Mouse (Mus musculus) limb, embryonic 11.5 days (tissue): ENCODE data around the gene Hbb-bs. TPM values are rescaled to one million over a fixed set of nuclear protein-coding genes. Genes with fewer than 3 reads are reported as not detected.

ENCODE experiments used
- ATAC-seq: fragments of 200-750 bp; cut with Nextera tagmentation; 2 replicates; pipeline ENCODE4 v1.8.0; 2017; ENCODE audit warnings: low read depth; ENCODE audit not compliant: insufficient number of reproducible peaks, low FRiP score, low TSS enrichment
- DNase-seq: peaks from one replicate; pipeline ENCODE4 v3.0.0-alpha.2; 2015; ENCODE audit warnings: low spot score
- H3K27ac ChIP-seq: fragments of 300-500 bp; sonication (generic); replicated peaks from 2 replicates; pipeline ENCODE4 v1.5.1; 2014; ENCODE audit warnings: low read depth, mild to moderate bottlenecking, low read length
- H3K27me3 ChIP-seq: fragments of 300-500 bp; sonication (generic); 2 replicates; pipeline ENCODE4 v1.6.1; 2014; ENCODE audit warnings: mild to moderate bottlenecking, low read length, mixed read lengths; ENCODE audit not compliant: control insufficient read depth, insufficient read depth
- H3K36me3 ChIP-seq: fragments of 300-500 bp; sonication (generic); 2 replicates; pipeline ENCODE4 v1.6.1; 2014; ENCODE audit warnings: mild to moderate bottlenecking, low read length, moderate library complexity, mixed read lengths; ENCODE audit not compliant: control insufficient read depth, insufficient read depth
- H3K4me1 ChIP-seq: fragments of 300-500 bp; sonication (generic); 2 replicates; pipeline ENCODE4 v1.6.1; 2014; ENCODE audit warnings: low read length, mixed read lengths; ENCODE audit not compliant: control insufficient read depth, insufficient read depth
- H3K4me2 ChIP-seq: fragments of 300-500 bp; sonication (generic); 2 replicates; pipeline ENCODE4 v1.6.1; 2014; ENCODE audit warnings: low read depth, mild to moderate bottlenecking, moderate library complexity; ENCODE audit not compliant: severe bottlenecking
- H3K4me3 ChIP-seq: fragments of 300-500 bp; sonication (generic); 2 replicates; pipeline ENCODE4 v1.5.1; 2014; ENCODE audit warnings: low read depth, low read length
- H3K9ac ChIP-seq: fragments of 300-500 bp; sonication (generic); 2 replicates; pipeline ENCODE4 v1.6.1; 2014; ENCODE audit warnings: mild to moderate bottlenecking, low read length
- H3K9me3 ChIP-seq: fragments of 300-500 bp; sonication (generic); 2 replicates; pipeline ENCODE4 v1.6.1; 2016; ENCODE audit warnings: low read length; ENCODE audit not compliant: control insufficient read depth
- WGBS: fragments of 180-500 bp; shearing (Covaris S2); extraction: QIAGEN DNeasy Blood & Tissue Kit; methylation state at CpG from one replicate; pipeline ENCODE4 v1.1.7; 2014; 5-methylcytosine and 5-hydroxymethylcytosine counted together
- polyA plus RNA-seq: library from polyadenylated mRNA; unstranded; fragments of >200 nt; fragmentation: Nextera tagmentation; extraction: Ambion mirVana; gene quantifications from 2 replicates; pipeline ENCODE4 v1.2.1, GENCODE M21; 2014

The Hbb-bs gene
- 156 and 207 TPM in 2 replicates for polyA plus RNA-seq

- 99% methylated on average over 4 of the region's 4 CpGs for WGBS
- Histone ChIP-seq H3K4me2 (no peak within 1 kb of the TSS), H3K27ac (no peak within 1 kb of the TSS), H3K4me3 (no peak within 1 kb of the TSS), H3K36me3 (no peaks in the 10 kb centered on the region), H3K4me1 (no peaks in the 10 kb centered on the region), H3K27me3 (no peaks in the 10 kb centered on the region), H3K9ac (no peak within 1 kb of the TSS), H3K9me3 (no peaks in the 10 kb centered on the region)
- ATAC-seq (no peak), DNase-seq (no peak)
Measured at GRCm38 (mm10) chr7:103827808-103828207, at the start of gene Hbb-bs. Gene Hbb-bs (minus strand): TSS chr7:103828096.

- ATAC-seq (no peak), DNase-seq (no peak)
- Histone ChIP-seq H3K36me3 (no peaks in the 10 kb centered on the region), H3K4me3 (no peak overlapping the region), H3K9ac (no peak overlapping the region), H3K27me3 (no peaks in the 10 kb centered on the region), H3K27ac (no peak overlapping the region), H3K9me3 (no peaks in the 10 kb centered on the region), H3K4me2 (no peak overlapping the region), H3K4me1 (no peaks in the 10 kb centered on the region)
- WGBS: 88% methylated on average over 2 of the region's 2 CpGs
Measured at GRCm38 (mm10) chr7:103877093-103877492, 49.2 kb upstream of the Hbb-bs start.

GRCm38 (mm10) chr7:103874451-103874850 lies 46.6 kb upstream of the Hbb-bs start:
- no peak overlapping the region for H3K9ac ChIP-seq
- H3K4me2 ChIP-seq: no peak overlapping the region
- DNase-seq: no peak
- ATAC-seq: no peak
- no peaks in the 10 kb centered on the region for H3K9me3 ChIP-seq
- no peaks in the 10 kb centered on the region for H3K36me3 ChIP-seq
- H3K4me1 ChIP-seq: no peaks in the 10 kb centered on the region
- H3K27ac ChIP-seq: no peak overlapping the region
- no peak overlapping the region for H3K4me3 ChIP-seq
- no peaks in the 10 kb centered on the region for H3K27me3 ChIP-seq
- WGBS: 46% methylated on average over 5 of the region's 5 CpGs

- ATAC-seq (no peak), DNase-seq (no peak)
- no peaks in the 10 kb centered on the region for H3K4me1 ChIP-seq
- H3K36me3 ChIP-seq: no peaks in the 10 kb centered on the region
- 15% methylated on average over 1 of the region's 1 CpGs for WGBS
- H3K27me3 ChIP-seq: no peaks in the 10 kb centered on the region
- no peaks in the 10 kb centered on the region for H3K9me3 ChIP-seq
- no peak overlapping the region for H3K4me3 ChIP-seq
- H3K9ac ChIP-seq: no peak overlapping the region
- no peak overlapping the region for H3K27ac ChIP-seq
- no peak overlapping the region for H3K4me2 ChIP-seq
Measured at GRCm38 (mm10) chr7:103873064-103873463, 45.2 kb upstream of the Hbb-bs start.

- ATAC-seq: 0 out of 2 replicates have a peak, but pooled peaks have one; percentile 31
- Histone ChIP-seq H3K27ac (no peak overlapping the region), H3K4me1 (no peaks in the 10 kb centered on the region), H3K9ac (no peak overlapping the region), H3K4me3 (no peak overlapping the region), H3K4me2 (no peak overlapping the region), H3K36me3 (no peaks in the 10 kb centered on the region), H3K27me3 (no peaks in the 10 kb centered on the region), H3K9me3 (no peaks in the 10 kb centered on the region)
- no peak for DNase-seq
Measured at GRCm38 (mm10) chr7:103870667-103871066, 42.8 kb upstream of the Hbb-bs start.

GRCm38 (mm10) chr7:103865716-103866115 lies 37.8 kb upstream of the Hbb-bs start:
- Histone ChIP-seq H3K27me3 (no peaks in the 10 kb centered on the region), H3K36me3 (no peaks in the 10 kb centered on the region), H3K4me1 (no peaks in the 10 kb centered on the region), H3K4me2 (no peak overlapping the region), H3K9ac (no peak overlapping the region), H3K4me3 (no peak overlapping the region), H3K27ac (no peak overlapping the region), H3K9me3 (no peaks in the 10 kb centered on the region)
- no peak for ATAC-seq
- DNase-seq: no peak

GRCm38 (mm10) chr7:103861531-103861930 lies 33.6 kb upstream of the Hbb-bs start:
- H3K9ac ChIP-seq: no peak overlapping the region
- H3K4me2 ChIP-seq: no peak overlapping the region
- no peaks in the 10 kb centered on the region for H3K9me3 ChIP-seq
- no peak for DNase-seq
- no peak overlapping the region for H3K4me3 ChIP-seq
- H3K4me1 ChIP-seq: no peaks in the 10 kb centered on the region
- 92% methylated on average over 3 of the region's 3 CpGs for WGBS
- ATAC-seq: no peak
- H3K27me3 ChIP-seq: no peaks in the 10 kb centered on the region
- no peaks in the 10 kb centered on the region for H3K36me3 ChIP-seq
- no peak overlapping the region for H3K27ac ChIP-seq

GRCm38 (mm10) chr7:103860855-103861254 lies 33.0 kb upstream of the Hbb-bs start:
- no peaks in the 10 kb centered on the region for H3K36me3 ChIP-seq
- no peaks in the 10 kb centered on the region for H3K4me1 ChIP-seq
- H3K4me3 ChIP-seq: no peak overlapping the region
- H3K27me3 ChIP-seq: no peaks in the 10 kb centered on the region
- 59% methylated on average over 1 of the region's 1 CpGs for WGBS
- ATAC-seq (no peak), DNase-seq (peak; percentile 30)
- no peaks in the 10 kb centered on the region for H3K9me3 ChIP-seq
- H3K9ac ChIP-seq: no peak overlapping the region
- H3K27ac ChIP-seq: no peak overlapping the region
- no peak overlapping the region for H3K4me2 ChIP-seq

GRCm38 (mm10) chr7:103859076-103859475 lies 31.2 kb upstream of the Hbb-bs start:
- Histone ChIP-seq H3K9me3 (no peaks in the 10 kb centered on the region), H3K4me2 (no peak overlapping the region), H3K27me3 (no peaks in the 10 kb centered on the region), H3K27ac (no peak overlapping the region), H3K9ac (no peak overlapping the region), H3K4me1 (no peaks in the 10 kb centered on the region), H3K4me3 (no peak overlapping the region), H3K36me3 (no peaks in the 10 kb centered on the region)
- no peak for ATAC-seq
- no peak for DNase-seq
- WGBS: 73% methylated on average over 2 of the region's 2 CpGs
